Mouse (Mus musculus): Measurements from ENCODE around the gene Gcnt7.

- TF ChIP-seq CTCF (IDR thresholded peaks at IDR 0.05; ENCODE audit: low read depth) (no peak), EP300 (IDR thresholded peaks at IDR 0.05; ENCODE audit: low read depth) (no peak)
These were observed 23.4 kb upstream of the Gcnt7 start for GRCm38 (mm10) chr2:172481654-172482385.
